Mouse (Mus musculus) midbrain, embryonic 13.5 days (tissue): ENCODE results near the gene Junb. TPM values are rescaled to one million over a fixed set of nuclear protein-coding genes. Genes with fewer than 3 reads are reported as not detected.

ENCODE experiments used
- ATAC-seq: fragments of 200-750 bp; cut with Nextera tagmentation; 2 replicates; pipeline ENCODE4 v1.8.0; 2017; ENCODE audit warnings: mild to moderate bottlenecking, moderate TSS enrichment, moderate library complexity
- H3K27ac ChIP-seq: fragments of 300-500 bp; sonication (generic); 2 replicates; pipeline ENCODE4 v1.5.1; 2015; ENCODE audit warnings: inconsistent platforms, mild to moderate bottlenecking, moderate library complexity
- H3K27me3 ChIP-seq: fragments of 300-500 bp; sonication (generic); 2 replicates; pipeline ENCODE4 v1.6.1; 2015; ENCODE audit warnings: mild to moderate bottlenecking, inconsistent platforms
- H3K36me3 ChIP-seq: fragments of 300-500 bp; sonication (generic); 2 replicates; pipeline ENCODE4 v1.6.1; 2015; ENCODE audit warnings: mild to moderate bottlenecking, inconsistent platforms
- H3K4me1 ChIP-seq: fragments of 300-500 bp; sonication (generic); replicated peaks from 2 replicates; pipeline ENCODE4 v1.6.1; 2015; ENCODE audit warnings: inconsistent platforms
- H3K4me2 ChIP-seq: fragments of 300-500 bp; sonication (generic); replicated peaks from 2 replicates; pipeline ENCODE4 v1.6.1; 2015; ENCODE audit warnings: moderate library complexity, mild to moderate bottlenecking, inconsistent platforms
- H3K4me3 ChIP-seq: fragments of 300-500 bp; sonication (generic); replicated peaks from 2 replicates; pipeline ENCODE4 v1.5.1; 2015; ENCODE audit warnings: mild to moderate bottlenecking, inconsistent platforms
- H3K9ac ChIP-seq: fragments of 300-500 bp; sonication (generic); replicated peaks from 2 replicates; pipeline ENCODE4 v1.6.1; 2015; ENCODE audit warnings: mild to moderate bottlenecking, inconsistent platforms
- H3K9me3 ChIP-seq: fragments of 300-500 bp; sonication (generic); 2 replicates; pipeline ENCODE4 v1.6.1; 2016; ENCODE audit warnings: mild to moderate bottlenecking, inconsistent platforms
- WGBS: fragments of 180-500 bp; shearing (Covaris S2); methylation state at CpG from one replicate; pipeline ENCODE4 v1.1.7; 2015; 5-methylcytosine and 5-hydroxymethylcytosine counted together
- microRNA-seq: library from miRNA; unstranded; fragments of <30 nt; microRNA quantifications from one replicate; pipeline ENCODE4, GENCODE M21; 2016
- polyA plus RNA-seq: library from polyadenylated mRNA; unstranded; fragments of >200 nt; fragmentation: Nextera tagmentation; extraction: Ambion mirVana; gene quantifications from 2 replicates; pipeline ENCODE4 v1.2.1, GENCODE M21; 2015

Junb gene
- polyA plus RNA-seq, 1 experiment from 2014 or later, result 6.1 TPM

DNA sequence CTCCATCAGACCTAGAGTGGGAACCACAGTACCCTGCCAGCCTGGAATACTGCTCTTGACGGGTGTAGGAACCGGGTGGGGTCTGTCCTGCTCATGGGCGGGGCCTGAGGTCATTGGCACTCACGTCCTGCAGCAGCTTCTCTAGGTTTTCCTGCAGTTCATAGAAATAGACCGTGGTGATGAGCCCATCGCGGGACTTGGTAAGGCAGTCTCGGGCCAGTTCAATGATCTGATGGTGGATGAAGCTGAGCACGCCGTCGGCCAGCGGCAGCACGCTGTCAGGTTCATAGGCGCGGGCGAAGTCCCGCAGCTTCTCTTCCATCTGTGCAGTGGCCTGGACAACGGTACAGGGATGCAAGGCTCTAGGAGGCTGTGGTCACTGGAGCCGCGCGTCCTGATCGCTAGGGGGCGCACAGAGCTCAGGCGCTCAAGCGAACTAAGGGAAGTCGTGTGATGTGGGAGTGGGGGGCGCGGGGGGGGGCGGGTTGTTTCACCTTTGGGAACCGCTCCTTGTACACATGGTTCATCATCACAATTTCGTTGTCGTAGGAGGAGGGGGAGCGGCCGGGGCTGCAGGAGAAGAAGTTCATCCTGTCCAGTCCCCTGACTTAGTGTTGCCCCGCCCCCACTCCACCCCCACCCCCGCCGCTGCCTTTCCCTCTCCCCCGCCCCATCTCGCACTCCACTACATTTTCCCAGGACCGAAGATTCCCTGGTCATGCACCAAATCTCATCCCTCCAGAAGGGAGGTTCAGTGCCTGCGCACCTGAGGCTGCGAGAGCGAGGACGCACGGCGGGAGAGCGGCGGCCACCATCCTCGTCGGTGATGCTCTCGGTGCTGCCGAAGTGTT is 49.8 kb downstream of the Junb start:
- 2% methylated on average over 47 of the region's 52 CpGs for WGBS
- Histone ChIP-seq H3K4me3 (peak overlapping the region; percentile 32), H3K9me3 (no peaks in the 10 kb centered on the region), H3K27ac (no peak overlapping the region), H3K27me3 (peaks cover 34% of the 10 kb centered on the region), H3K9ac (peak overlapping the region; percentile 53; the same call in 1 of the 2 replicates), H3K4me1 (peaks cover 16% of the 10 kb centered on the region), H3K4me2 (peak overlapping the region; percentile 58), H3K36me3 (peaks cover 71% of the 10 kb centered on the region)
- peak; percentile 85 for ATAC-seq

DNA sequence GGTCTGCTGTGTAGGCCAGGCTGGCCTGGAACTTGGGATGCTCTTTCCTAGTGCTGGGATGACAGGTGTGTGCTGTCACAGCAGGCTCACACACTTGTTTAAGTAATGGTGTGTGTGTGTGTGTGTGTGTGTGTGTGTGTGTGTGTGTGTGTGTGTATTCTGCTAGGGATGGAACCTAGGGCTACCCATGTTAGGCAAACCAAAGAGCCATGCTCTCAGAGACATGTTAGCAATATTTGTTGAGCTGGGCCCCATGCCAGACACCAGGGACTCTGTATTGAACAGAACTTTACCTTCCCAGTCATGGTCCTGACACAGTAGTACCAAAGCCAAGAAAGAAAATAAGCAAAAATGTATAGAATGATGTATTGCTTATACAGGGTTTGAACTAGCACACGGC is 51.0 kb downstream of the Junb start:
- Histone ChIP-seq H3K27ac (no peak overlapping the region), H3K9ac (no peak overlapping the region), H3K36me3 (peaks cover 74% of the 10 kb centered on the region), H3K9me3 (no peaks in the 10 kb centered on the region), H3K27me3 (peaks cover 34% of the 10 kb centered on the region), H3K4me2 (no peak overlapping the region), H3K4me3 (no peak overlapping the region), H3K4me1 (peaks cover 14% of the 10 kb centered on the region)
- no peak for ATAC-seq
- 83% methylated on average over 1 of the region's 1 CpGs for WGBS

GRCm38 (mm10) chr8:84925557-84925956 is 53.0 kb downstream of the Junb start:
- WGBS, result 75% methylated on average over 7 of the region's 7 CpGs
- H3K27me3 ChIP-seq, result peaks cover 32% of the 10 kb centered on the region

More at GRCm38 (mm10) chr8:84925557-84925956, 53.0 kb downstream of the Junb start:
- H3K27ac ChIP-seq, result no peak overlapping the region
- peaks cover 14% of the 10 kb centered on the region for H3K4me1 ChIP-seq
- no peak for ATAC-seq
- no peak overlapping the region for H3K4me3 ChIP-seq
- H3K9me3 ChIP-seq, result no peaks in the 10 kb centered on the region
- peaks cover 77% of the 10 kb centered on the region for H3K36me3 ChIP-seq
- no peak overlapping the region for H3K9ac ChIP-seq
- no peak overlapping the region for H3K4me2 ChIP-seq

Small RNA genes within 50 kb of the gene (microRNA-seq; reads per million reads assigned to microRNA genes)
- gene Gm24197, result not detected

Other genes starting within 250 kb of the Junb start
- 22.4 and 28.4 TPM in 2 replicates for gene Nfix, start 178.4 kb downstream of the Junb start, polyA plus RNA-seq
- 8.8 and 8.9 TPM in 2 replicates for gene Dand5, start 155.9 kb downstream of the Junb start, polyA plus RNA-seq
- gene Gadd45gip1, start 147.2 kb downstream of the Junb start, polyA plus RNA-seq, result 34.5 and 36.3 TPM in 2 replicates
- gene Rad23a, start 138.1 kb downstream of the Junb start, polyA plus RNA-seq, result 84.8 and 88.8 TPM in 2 replicates
- gene Calr, start 131.8 kb downstream of the Junb start, polyA plus RNA-seq, result 599 and 642 TPM in 2 replicates
- 113 and 122 TPM in 2 replicates for gene Farsa, start 121.7 kb downstream of the Junb start, polyA plus RNA-seq
- 23.6 and 24.8 TPM in 2 replicates for gene Syce2, start 106.6 kb downstream of the Junb start, polyA plus RNA-seq
- 31.7 and 34.3 TPM in 2 replicates for gene Gcdh, start 84.8 kb downstream of the Junb start, polyA plus RNA-seq
- 0.55 and 0.97 TPM in 2 replicates for gene Klf1, start 76.8 kb downstream of the Junb start, polyA plus RNA-seq
- gene Dnase2a, start 70.2 kb downstream of the Junb start, polyA plus RNA-seq, result 6.0 and 6.2 TPM in 2 replicates
- 55.6 and 56.1 TPM in 2 replicates for gene Mast1, start 41.4 kb downstream of the Junb start, polyA plus RNA-seq
- gene Rtbdn, start 31.7 kb downstream of the Junb start, polyA plus RNA-seq, result 1.9 and 2.7 TPM in 2 replicates
- gene Gm49661, start 9.3 kb downstream of the Junb start, polyA plus RNA-seq, result not detected in 2 replicates
- gene Prdx2, start 9.1 kb downstream of the Junb start, polyA plus RNA-seq, result 1,603 and 1,658 TPM in 2 replicates
- 66.5 and 68.6 TPM in 2 replicates for gene Rnaseh2a, start 9.0 kb downstream of the Junb start, polyA plus RNA-seq
- 23.5 and 23.8 TPM in 2 replicates for gene Hook2, start 11.9 kb upstream of the Junb start, polyA plus RNA-seq
- not detected in 2 replicates for gene Best2, start 35.8 kb upstream of the Junb start, polyA plus RNA-seq
- gene Asna1, start 46.6 kb upstream of the Junb start, polyA plus RNA-seq, result 151 and 154 TPM in 2 replicates
- 135 and 153 TPM in 2 replicates for gene Trir, start 48.1 kb upstream of the Junb start, polyA plus RNA-seq
- gene Tnpo2, start 58.2 kb upstream of the Junb start, polyA plus RNA-seq, result 51.7 and 56.8 TPM in 2 replicates
- gene Fbxw9, start 81.3 kb upstream of the Junb start, polyA plus RNA-seq, result 61.7 and 64.3 TPM in 2 replicates
- gene Gm5741, start 89.3 kb upstream of the Junb start, polyA plus RNA-seq, result 0.83 TPM in 1 of 2 replicates, not detected in the other
- gene Dhps, start 93.0 kb upstream of the Junb start, polyA plus RNA-seq, result 90.0 and 93.2 TPM in 2 replicates
- gene Wdr83os, start 102.0 kb upstream of the Junb start, polyA plus RNA-seq, result 134 and 137 TPM in 2 replicates
- gene Wdr83, start 102.6 kb upstream of the Junb start, polyA plus RNA-seq, result 64.1 and 68.8 TPM in 2 replicates
- gene Man2b1, start 104.6 kb upstream of the Junb start, polyA plus RNA-seq, result 16.6 and 17.3 TPM in 2 replicates
- 2.6 and 2.9 TPM in 2 replicates for gene Zfp791, start 144.4 kb upstream of the Junb start, polyA plus RNA-seq
- gene Cks1brt, start 173.2 kb upstream of the Junb start, polyA plus RNA-seq, result not detected in 2 replicates
- not detected in 2 replicates for gene Olfr371, start 247.3 kb upstream of the Junb start, polyA plus RNA-seq